Mouse (Mus musculus): ENCODE data around the gene AW549877. TPM values are rescaled to one million over a fixed set of nuclear protein-coding genes. Genes with fewer than 3 reads are reported as not detected.

The AW549877 gene
- total and polyA plus RNA-seq, 2 experiments = 5.5 to 20.9 TPM

GRCm38 (mm10) chr15:4028411-4028700 is 32.8 kb upstream of the AW549877 start:
- no peak for TF ChIP-seq POLR2A (IDR thresholded peaks at IDR 0.05; ENCODE audit: extremely low read depth, insufficient read depth, low read length)
- TF ChIP-seq CTCF (IDR thresholded peaks at IDR 0.05; ENCODE audit: low read depth, low read length) = no peak
- H3K4me3 ChIP-seq (ENCODE audit: insufficient read depth, low read depth, low read length) = no peak overlapping the region
- no peak overlapping the region for H3K9ac ChIP-seq (ENCODE audit: low read depth, low read length)
- no peaks in the 10 kb centered on the region; the same call in 1 of the 2 replicates for H3K27me3 ChIP-seq (ENCODE audit: control insufficient read depth, insufficient read depth, low read length)
- no peak for DNase-seq (ENCODE audit: extremely low read depth, low read depth, low spot score)
- 96% methylated on average over 6 of the region's 6 CpGs for WGBS
- H3K4me1 ChIP-seq (ENCODE audit: control insufficient read depth, insufficient read depth, low read length) = no peaks in the 10 kb centered on the region
- H3K36me3 ChIP-seq (ENCODE audit: control insufficient read depth, insufficient read depth, low read length) = no peaks in the 10 kb centered on the region
- no peaks in the 10 kb centered on the region for H3K79me2 ChIP-seq (ENCODE audit: control insufficient read depth, insufficient read depth, low read length)
- H3K27ac ChIP-seq (replicated peaks; ENCODE audit: insufficient read depth, low read depth, low read length) = no peak overlapping the region

GRCm38 (mm10) chr15:4027671-4028410 is 32.3 kb upstream of the AW549877 start:
- no peaks in the 10 kb centered on the region for H3K79me2 ChIP-seq (ENCODE audit: control insufficient read depth, insufficient read depth, low read length)

GRCm38 (mm10) chr15:4026831-4027584 is 31.5 kb upstream of the AW549877 start:
- no peak for TF ChIP-seq POLR2A (IDR thresholded peaks at IDR 0.05; ENCODE audit: extremely low read depth, insufficient read depth, low read length)
- no peak for TF ChIP-seq CTCF (IDR thresholded peaks at IDR 0.05; ENCODE audit: low read depth, low read length)
- H3K27ac ChIP-seq (replicated peaks; ENCODE audit: insufficient read depth, low read depth, low read length) = peak overlapping the region; percentile 37; the same call in 1 of the 2 replicates
- no peaks in the 10 kb centered on the region for H3K79me2 ChIP-seq (ENCODE audit: control insufficient read depth, insufficient read depth, low read length)
- no peaks in the 10 kb centered on the region; the same call in 1 of the 2 replicates for H3K27me3 ChIP-seq (ENCODE audit: control insufficient read depth, insufficient read depth, low read length)
- WGBS = 1% methylated on average over 64 of the region's 65 CpGs
- no peaks in the 10 kb centered on the region for H3K4me1 ChIP-seq (ENCODE audit: control insufficient read depth, insufficient read depth, low read length)
- DNase-seq (ENCODE audit: extremely low read depth, low read depth, low spot score) = peak; percentile 26
- peak overlapping the region; percentile 75 for H3K9ac ChIP-seq (ENCODE audit: low read depth, low read length)
- peak overlapping the region; percentile 70 for H3K4me3 ChIP-seq (ENCODE audit: insufficient read depth, low read depth, low read length)
- H3K36me3 ChIP-seq (ENCODE audit: control insufficient read depth, insufficient read depth, low read length) = no peaks in the 10 kb centered on the region

More at GRCm38 (mm10) chr15:4027671-4028410, 32.3 kb upstream of the AW549877 start:
- H3K27ac ChIP-seq (replicated peaks; ENCODE audit: insufficient read depth, low read depth, low read length) = no peak overlapping the region
- H3K36me3 ChIP-seq (ENCODE audit: control insufficient read depth, insufficient read depth, low read length) = no peaks in the 10 kb centered on the region
- H3K4me3 ChIP-seq (ENCODE audit: insufficient read depth, low read depth, low read length) = peak overlapping the region; percentile 70; the same call in 1 of the 2 replicates
- no peak overlapping the region for H3K9ac ChIP-seq (ENCODE audit: low read depth, low read length)
- no peak for TF ChIP-seq POLR2A (IDR thresholded peaks at IDR 0.05; ENCODE audit: extremely low read depth, insufficient read depth, low read length)
- no peak for TF ChIP-seq CTCF (IDR thresholded peaks at IDR 0.05; ENCODE audit: low read depth, low read length)
- DNase-seq (ENCODE audit: extremely low read depth, low read depth, low spot score) = no peak
- no peaks in the 10 kb centered on the region for H3K4me1 ChIP-seq (ENCODE audit: control insufficient read depth, insufficient read depth, low read length)
- 42% methylated on average over 6 of the region's 6 CpGs for WGBS
- H3K27me3 ChIP-seq (ENCODE audit: control insufficient read depth, insufficient read depth, low read length) = no peaks in the 10 kb centered on the region; the same call in 1 of the 2 replicates

DNA sequence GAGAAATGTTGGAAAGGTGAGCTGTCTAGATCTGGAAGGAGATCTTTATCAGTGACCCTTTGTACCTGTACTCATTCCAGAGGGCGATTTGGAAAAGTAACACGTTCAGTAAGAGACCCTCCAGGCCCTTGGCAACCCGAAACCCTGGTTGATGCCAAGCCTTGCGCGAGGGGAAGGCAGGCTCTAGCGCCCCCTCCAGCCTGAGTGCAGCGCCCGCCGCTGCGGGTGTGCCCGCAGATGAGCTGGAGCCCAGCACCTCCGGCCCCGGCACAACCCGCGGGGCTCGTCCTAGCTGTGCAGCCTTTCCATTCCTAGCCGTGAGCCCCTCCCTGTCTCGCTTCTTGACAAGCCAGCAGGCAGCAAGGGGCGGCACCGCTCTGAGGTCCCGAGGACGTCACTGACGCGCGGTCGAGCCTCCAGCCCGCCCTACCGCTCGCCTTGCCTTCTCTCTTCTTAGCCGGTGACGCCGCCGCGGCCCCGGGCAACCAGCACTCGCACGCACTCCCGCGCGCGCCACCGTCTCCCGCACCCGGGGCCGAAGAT is 30.8 kb upstream of the AW549877 start, which contains the start of gene Oxct1:
TSS of gene Oxct1 (plus strand) at position 153 of the 543 bp plus-strand sequence.
- peak within 1 kb of the TSS; percentile 37; the same call in 1 of the 2 replicates for H3K27ac ChIP-seq (replicated peaks; ENCODE audit: insufficient read depth, low read depth, low read length)
- no peaks in the 10 kb centered on the region for H3K4me1 ChIP-seq (ENCODE audit: control insufficient read depth, insufficient read depth, low read length)
- H3K9ac ChIP-seq (ENCODE audit: low read depth, low read length) = peak within 1 kb of the TSS; percentile 75
- no peak for TF ChIP-seq POLR2A (IDR thresholded peaks at IDR 0.05; ENCODE audit: extremely low read depth, insufficient read depth, low read length)
- peak; percentile 56 for TF ChIP-seq CTCF (IDR thresholded peaks at IDR 0.05; ENCODE audit: low read depth, low read length)
- H3K27me3 ChIP-seq (ENCODE audit: control insufficient read depth, insufficient read depth, low read length) = no peaks in the 10 kb centered on the region; the same call in 1 of the 2 replicates
- no peaks in the 10 kb centered on the region for H3K79me2 ChIP-seq (ENCODE audit: control insufficient read depth, insufficient read depth, low read length)
- no peaks in the 10 kb centered on the region for H3K36me3 ChIP-seq (ENCODE audit: control insufficient read depth, insufficient read depth, low read length)
- DNase-seq (ENCODE audit: extremely low read depth, low read depth, low spot score) = peak; percentile 35
- H3K4me3 ChIP-seq (ENCODE audit: insufficient read depth, low read depth, low read length) = peak within 1 kb of the TSS; percentile 70
- whole genome bisulfite sequencing = under 1% methylated on average over 45 of the region's 45 CpGs

DNA sequence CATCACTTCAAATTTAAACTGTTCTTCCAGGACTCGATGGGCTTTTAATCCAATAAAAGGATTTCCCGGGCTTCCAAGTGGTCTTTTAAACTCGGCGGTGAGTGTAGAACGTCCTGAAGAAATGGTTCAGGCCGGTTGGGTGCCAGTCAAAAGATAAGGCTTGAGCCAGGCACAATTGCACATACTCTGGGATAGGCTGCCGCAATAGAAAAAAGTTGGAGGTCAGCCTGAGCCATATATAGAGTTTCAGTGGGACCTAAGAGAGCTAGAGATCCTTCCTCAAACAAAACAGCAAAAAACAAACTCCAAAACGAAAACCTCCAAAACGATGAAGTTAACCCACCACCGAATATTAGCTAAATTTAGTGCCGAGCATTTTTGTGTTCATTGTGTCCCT is 30.0 kb upstream of the AW549877 start:
- TF ChIP-seq CTCF (IDR thresholded peaks at IDR 0.05; ENCODE audit: low read depth, low read length) = no peak
- TF ChIP-seq POLR2A (IDR thresholded peaks at IDR 0.05; ENCODE audit: extremely low read depth, insufficient read depth, low read length) = no peak
- no peak for DNase-seq (ENCODE audit: extremely low read depth, low read depth, low spot score)
- Histone ChIP-seq H3K9ac (ENCODE audit: low read depth, low read length) (no peak overlapping the region), H3K27ac (replicated peaks; ENCODE audit: insufficient read depth, low read depth, low read length) (no peak overlapping the region), H3K4me3 (ENCODE audit: insufficient read depth, low read depth, low read length) (no peak overlapping the region), H3K79me2 (ENCODE audit: control insufficient read depth, insufficient read depth, low read length) (no peaks in the 10 kb centered on the region), H3K4me1 (ENCODE audit: control insufficient read depth, insufficient read depth, low read length) (no peaks in the 10 kb centered on the region), H3K36me3 (ENCODE audit: control insufficient read depth, insufficient read depth, low read length) (no peaks in the 10 kb centered on the region), H3K27me3 (ENCODE audit: control insufficient read depth, insufficient read depth, low read length) (no peaks in the 10 kb centered on the region; the same call in 1 of the 2 replicates)
- 63% methylated on average over 11 of the region's 11 CpGs for WGBS
